In genomic region chr7:129002419-129002818, GRCm38 (mm10) we compare ENCODE assay signal across 20 mouse cellular contexts.
A peak's percentile ranks its signal among the peaks of the same experiment; 100 is the strongest.
DNase-seq lines count a peak whose midpoint lies in the region; ATAC-seq lines count a peak whose summit lies in the region.
"Had no signal": no experiment of that assay in that cellular context is flagged by ENCODE, and none has a peak within 500 bp of the region (broad histone marks: within the 10 kb centered on the region; RNA-seq: fewer than 3 reads in every experiment).

No protein-coding gene starts in this region.

- H3K4me1 ChIP-seq in intestine, embryonic 15.5 days (replicated peaks) = no peaks in the 10 kb centered on the region
- no peaks in the 10 kb centered on the region for H3K4me1 ChIP-seq in heart, embryonic 12.5 days (replicated peaks)
- no peaks in the 10 kb centered on the region for H3K4me1 ChIP-seq in kidney, embryonic 16.5 days (ENCODE audit: insufficient read depth, low read length)
- H3K4me1 ChIP-seq: embryonic facial prominence, embryonic 15.5 days; forebrain, embryonic 15.5 days; neural tube, embryonic 15.5 days; stomach, embryonic 15.5 days had no signal

- ATAC-seq in intestine, embryonic 15.5 days = peak; percentile 65
- no peak for ATAC-seq in heart, embryonic 12.5 days (ENCODE audit: insufficient number of reproducible peaks, low FRiP score)
- no peak for ATAC-seq in kidney, embryonic 16.5 days (ENCODE audit: low FRiP score, low TSS enrichment)
- ATAC-seq: forebrain, embryonic 15.5 days; inflammation-experienced regulatory T-cells, adult 6 months had no signal

- no peaks in the 10 kb centered on the region for H3K27me3 ChIP-seq in intestine, embryonic 15.5 days (replicated peaks)
- H3K27me3 ChIP-seq in heart, embryonic 12.5 days (replicated peaks) = no peaks in the 10 kb centered on the region
- H3K27me3 ChIP-seq in kidney, embryonic 16.5 days (ENCODE audit: insufficient read depth, low read length) = no peaks in the 10 kb centered on the region
- H3K27me3 ChIP-seq: embryonic facial prominence, embryonic 15.5 days; forebrain, embryonic 15.5 days; neural tube, embryonic 15.5 days; stomach, embryonic 15.5 days had no signal

- H3K4me3 ChIP-seq in intestine, embryonic 15.5 days (replicated peaks) = no peak overlapping the region
- H3K4me3 ChIP-seq in heart, embryonic 12.5 days = no peak overlapping the region
- H3K4me3 ChIP-seq in kidney, embryonic 16.5 days (ENCODE audit: low read length) = no peak overlapping the region
- H3K4me3 ChIP-seq: embryonic facial prominence, embryonic 15.5 days; forebrain, embryonic 15.5 days; neural tube, embryonic 15.5 days; stomach, embryonic 15.5 days had no signal

- peak; percentile 30 for DNase-seq in layer of hippocampus, adult 11-12 months (ENCODE audit: low spot score)
- no peak for DNase-seq in layer of hippocampus, postnatal 25 days (ENCODE audit: extremely low spot score in 1 of 2, low spot score in 1 of 2)
- peak; percentile 9 to 10 for DNase-seq in layer of hippocampus, adult 8-10 months (ENCODE audit: low spot score in 2 of 2)
- DNase-seq in telencephalon, adult 2 months (ENCODE audit: low read depth, low spot score) = peak; percentile 16
- DNase-seq: cerebellum, adult 9-10 months; gastrocnemius, postnatal 10 days; kidney, postnatal 4 days; lung, postnatal 10 days; right cerebral cortex, adult 18-20 months; right cerebral cortex, postnatal 4 days had no signal

- H3K27ac ChIP-seq in intestine, embryonic 15.5 days = no peak overlapping the region
- no peak overlapping the region for H3K27ac ChIP-seq in heart, embryonic 12.5 days (ENCODE audit: poor library complexity, severe bottlenecking)
- no peak overlapping the region for H3K27ac ChIP-seq in kidney, embryonic 16.5 days (ENCODE audit: low read length)
- H3K27ac ChIP-seq: embryonic facial prominence, embryonic 15.5 days; forebrain, embryonic 15.5 days; hindbrain, embryonic 14.5 days; neural tube, embryonic 15.5 days; stomach, embryonic 15.5 days had no signal

- 73% methylated on average over 5 of the region's 5 CpGs for WGBS in intestine, embryonic 15.5 days
- 67% methylated on average over 5 of the region's 5 CpGs for WGBS in heart, embryonic 12.5 days
- 66% methylated on average over 5 of the region's 5 CpGs for WGBS in kidney, embryonic 16.5 days

- H3K4me2 ChIP-seq in intestine, embryonic 15.5 days (replicated peaks) = no peak overlapping the region
- no peak overlapping the region for H3K4me2 ChIP-seq in heart, embryonic 12.5 days
- H3K4me2 ChIP-seq in kidney, embryonic 16.5 days (replicated peaks; ENCODE audit: low read depth, low read length) = no peak overlapping the region
- H3K4me2 ChIP-seq: embryonic facial prominence, embryonic 15.5 days; forebrain, embryonic 15.5 days; hindbrain, embryonic 14.5 days; midbrain, embryonic 11.5 days; neural tube, embryonic 15.5 days; stomach, embryonic 15.5 days had no signal

- no peaks in the 10 kb centered on the region for H3K9me3 ChIP-seq in intestine, embryonic 15.5 days
- H3K9me3 ChIP-seq in heart, embryonic 12.5 days (replicated peaks) = no peaks in the 10 kb centered on the region
- no peaks in the 10 kb centered on the region for H3K9me3 ChIP-seq in kidney, embryonic 16.5 days (ENCODE audit: low read length)
- H3K9me3 ChIP-seq: embryonic facial prominence, embryonic 15.5 days; forebrain, embryonic 15.5 days; neural tube, embryonic 15.5 days; stomach, embryonic 15.5 days had no signal

- H3K36me3 ChIP-seq in intestine, embryonic 15.5 days = no peaks in the 10 kb centered on the region
- H3K36me3 ChIP-seq in heart, embryonic 12.5 days = no peaks in the 10 kb centered on the region
- H3K36me3 ChIP-seq in kidney, embryonic 16.5 days (ENCODE audit: insufficient read depth, low read length) = no peaks in the 10 kb centered on the region
- H3K36me3 ChIP-seq: embryonic facial prominence, embryonic 15.5 days; forebrain, embryonic 15.5 days; neural tube, embryonic 15.5 days; stomach, embryonic 15.5 days had no signal

- no peak overlapping the region for H3K9ac ChIP-seq in intestine, embryonic 15.5 days
- no peak overlapping the region for H3K9ac ChIP-seq in heart, embryonic 12.5 days
- H3K9ac ChIP-seq in kidney, embryonic 16.5 days (replicated peaks; ENCODE audit: low read length) = no peak overlapping the region
- H3K9ac ChIP-seq: embryonic facial prominence, embryonic 15.5 days; forebrain, embryonic 15.5 days; hindbrain, embryonic 14.5 days; neural tube, embryonic 15.5 days; stomach, embryonic 15.5 days had no signal

Comparison
In these comparisons a context has a peak if more than half of its experiments do, and no peak if none do; other contexts are left out.
1. DNase-seq: peak in layer of hippocampus, adult 11-12 months (single experiment), layer of hippocampus, adult 8-10 months (2 of 2) and telencephalon, adult 2 months (single experiment); none in layer of hippocampus, postnatal 25 days (0 of 2).